ENCODE assay signal across 22 mouse cellular contexts in the genomic region with DNA sequence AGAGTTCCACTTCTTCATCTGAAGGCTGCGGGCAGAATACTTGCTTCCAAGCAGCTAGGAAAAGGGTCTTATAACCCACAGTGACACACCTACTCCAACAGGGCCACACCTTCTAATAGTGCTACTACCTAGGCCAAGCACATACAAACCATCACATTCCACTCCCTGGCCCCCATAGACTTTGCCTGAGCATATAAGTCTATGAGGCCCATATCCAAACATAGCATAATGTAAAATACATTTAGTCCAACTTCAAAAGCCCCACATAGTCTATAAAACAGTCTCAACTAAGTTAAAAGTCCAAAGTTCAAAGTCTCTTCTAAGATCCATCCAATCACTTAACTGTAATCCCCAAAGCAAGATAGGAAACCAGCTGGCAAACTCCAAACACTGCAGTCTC.
DNase-seq lines count a peak whose midpoint lies in the region; ATAC-seq and TF ChIP-seq lines count a peak whose summit lies in the region.
"Had no signal": no experiment of that assay in that cellular context is flagged by ENCODE, and none has a peak within 500 bp of the region (broad histone marks: within the 10 kb centered on the region; RNA-seq: fewer than 3 reads in every experiment).

No protein-coding gene starts in this region.

- H3K4me2 ChIP-seq in intestine, embryonic 14.5 days (ENCODE audit: low read length): no peak overlapping the region
- H3K4me2 ChIP-seq in intestine, embryonic 15.5 days (replicated peaks): no peak overlapping the region
- H3K4me2 ChIP-seq in intestine, embryonic 16.5 days (ENCODE audit: low read depth, low read length): no peak overlapping the region
- no peak overlapping the region for H3K4me2 ChIP-seq in intestine, postnatal 0 days (replicated peaks; ENCODE audit: low read depth)
- no peak overlapping the region for H3K4me2 ChIP-seq in hindbrain, embryonic 14.5 days (replicated peaks)

- no peaks in the 10 kb centered on the region for H3K36me3 ChIP-seq in intestine, embryonic 14.5 days (ENCODE audit: control insufficient read depth, insufficient read depth, low read length)
- H3K36me3 ChIP-seq in intestine, embryonic 15.5 days: no peaks in the 10 kb centered on the region
- H3K36me3 ChIP-seq in intestine, embryonic 16.5 days (ENCODE audit: control insufficient read depth, insufficient read depth, low read length): no peaks in the 10 kb centered on the region
- no peaks in the 10 kb centered on the region for H3K36me3 ChIP-seq in intestine, postnatal 0 days (ENCODE audit: control insufficient read depth, insufficient read depth)
- H3K36me3 ChIP-seq in hindbrain, embryonic 14.5 days (replicated peaks; ENCODE audit: control insufficient read depth, insufficient read depth): no peaks in the 10 kb centered on the region
- H3K36me3 ChIP-seq: G1E had no signal

- H3K9me3 ChIP-seq in intestine, embryonic 14.5 days (ENCODE audit: control insufficient read depth, low read length): no peaks in the 10 kb centered on the region
- H3K9me3 ChIP-seq in intestine, embryonic 15.5 days: no peaks in the 10 kb centered on the region
- H3K9me3 ChIP-seq in intestine, embryonic 16.5 days (ENCODE audit: control insufficient read depth, low read length): no peaks in the 10 kb centered on the region
- H3K9me3 ChIP-seq in intestine, postnatal 0 days (ENCODE audit: control insufficient read depth): no peaks in the 10 kb centered on the region
- H3K9me3 ChIP-seq in hindbrain, embryonic 14.5 days (ENCODE audit: control insufficient read depth, low read length): no peaks in the 10 kb centered on the region
- H3K9me3 ChIP-seq: G1E had no signal

- H3K9ac ChIP-seq in intestine, embryonic 14.5 days (ENCODE audit: low read length): no peak overlapping the region
- H3K9ac ChIP-seq in intestine, embryonic 15.5 days: no peak overlapping the region
- H3K9ac ChIP-seq in intestine, embryonic 16.5 days (ENCODE audit: low read depth, low read length): no peak overlapping the region
- H3K9ac ChIP-seq in intestine, postnatal 0 days (ENCODE audit: low read depth, low read length): no peak overlapping the region
- H3K9ac ChIP-seq in hindbrain, embryonic 14.5 days: no peak overlapping the region

- WGBS in intestine, embryonic 14.5 days: 91% methylated on average over 1 of the region's 1 CpGs
- WGBS in intestine, embryonic 15.5 days: 81% methylated on average over 1 of the region's 1 CpGs
- WGBS in intestine, embryonic 16.5 days: 59% methylated on average over 1 of the region's 1 CpGs
- whole genome bisulfite sequencing in intestine, postnatal 0 days: 62% methylated on average over 1 of the region's 1 CpGs
- WGBS in hindbrain, embryonic 14.5 days: 100% methylated on average over 1 of the region's 1 CpGs

- TF ChIP-seq CTCF in intestine, postnatal 0 days (IDR thresholded peaks at IDR 0.05; ENCODE audit: low read depth): no peak

- no peaks in the 10 kb centered on the region for H3K27me3 ChIP-seq in intestine, embryonic 14.5 days (replicated peaks; ENCODE audit: control insufficient read depth, insufficient read depth, low read length)
- H3K27me3 ChIP-seq in intestine, embryonic 15.5 days (replicated peaks): no peaks in the 10 kb centered on the region
- no peaks in the 10 kb centered on the region for H3K27me3 ChIP-seq in intestine, embryonic 16.5 days (replicated peaks; ENCODE audit: control insufficient read depth, insufficient read depth, low read length)
- H3K27me3 ChIP-seq in intestine, postnatal 0 days (replicated peaks; ENCODE audit: control insufficient read depth, insufficient read depth, low read length): no peaks in the 10 kb centered on the region
- H3K27me3 ChIP-seq in hindbrain, embryonic 14.5 days (ENCODE audit: control insufficient read depth, insufficient read depth, low read length): no peaks in the 10 kb centered on the region
- H3K27me3 ChIP-seq: CH12.LX, Patski had no signal

- H3K27ac ChIP-seq in intestine, embryonic 14.5 days (ENCODE audit: low read depth): no peak overlapping the region
- H3K27ac ChIP-seq in intestine, embryonic 15.5 days: no peak overlapping the region
- H3K27ac ChIP-seq in intestine, embryonic 16.5 days (ENCODE audit: low read length): no peak overlapping the region
- no peak overlapping the region for H3K27ac ChIP-seq in intestine, postnatal 0 days (ENCODE audit: low read depth, low read length)
- H3K27ac ChIP-seq in hindbrain, embryonic 14.5 days: no peak overlapping the region

- no peak overlapping the region for H3K4me3 ChIP-seq in intestine, embryonic 14.5 days (ENCODE audit: low read depth, low read length)
- no peak overlapping the region for H3K4me3 ChIP-seq in intestine, embryonic 15.5 days (replicated peaks)
- no peak overlapping the region for H3K4me3 ChIP-seq in intestine, embryonic 16.5 days (ENCODE audit: low read length)
- H3K4me3 ChIP-seq in intestine, postnatal 0 days (ENCODE audit: low read depth, low read length): no peak overlapping the region
- H3K4me3 ChIP-seq in hindbrain, embryonic 14.5 days (replicated peaks; ENCODE audit: low read length): no peak overlapping the region

- H3K4me1 ChIP-seq in intestine, embryonic 14.5 days (replicated peaks; ENCODE audit: control insufficient read depth, insufficient read depth, low read length): no peaks in the 10 kb centered on the region
- no peaks in the 10 kb centered on the region for H3K4me1 ChIP-seq in intestine, embryonic 15.5 days (replicated peaks)
- no peaks in the 10 kb centered on the region for H3K4me1 ChIP-seq in intestine, embryonic 16.5 days (ENCODE audit: control insufficient read depth, insufficient read depth, low read length)
- H3K4me1 ChIP-seq in intestine, postnatal 0 days (replicated peaks; ENCODE audit: control insufficient read depth, insufficient read depth, low read length): no peaks in the 10 kb centered on the region
- no peaks in the 10 kb centered on the region for H3K4me1 ChIP-seq in hindbrain, embryonic 14.5 days (replicated peaks; ENCODE audit: control insufficient read depth, insufficient read depth, low read length)

- peak; percentile 86 for ATAC-seq in intestine, embryonic 14.5 days (replicated peaks; ENCODE audit: low FRiP score, low TSS enrichment, low read depth)
- peak; percentile 95 for ATAC-seq in intestine, embryonic 15.5 days
- peak; percentile 95 for ATAC-seq in intestine, embryonic 16.5 days
- ATAC-seq in intestine, postnatal 0 days: peak; percentile 93
- no peak for ATAC-seq in hindbrain, embryonic 14.5 days (ENCODE audit: low FRiP score)
- ATAC-seq: activated CD4-positive, CD25-positive, alpha-beta regulatory T cell, adult 4 months; CD4-positive, CD25-positive, alpha-beta regulatory T cell, adult 4 months; Patski had no signal

- DNase-seq in intestine, embryonic 14.5 days (ENCODE audit: low spot score): no peak
- no peak for DNase-seq in urinary bladder, postnatal 10 days (ENCODE audit: low spot score)
- no peak for DNase-seq in kidney, postnatal 36 days
- DNase-seq in hindbrain, embryonic 14.5 days (ENCODE audit: low spot score): no peak
- no peak for DNase-seq in urinary bladder, postnatal 14 days (ENCODE audit: low spot score)
- DNase-seq: adrenal gland, adult 2 months; adrenal gland, adult 8-10 months; adrenal gland, postnatal 10 days; adrenal gland, postnatal 14 days; adrenal gland, postnatal 25 days; adrenal gland, postnatal 36 days; B cell, adult 2 months; cerebellum, adult 11 months; cerebellum, adult 11-12 months had no signal
